Mouse (Mus musculus) CH12.LX (cell line): ENCODE measurements around the gene C77080. TPM values are rescaled to one million over a fixed set of nuclear protein-coding genes. Genes with fewer than 3 reads are reported as not detected.
A peak's percentile ranks its signal among the peaks of the same experiment; 100 is the strongest.

Source experiments
- DNase-seq: peaks from one replicate; pipeline ENCODE4 v3.0.0-alpha.2; 2013; ENCODE audit errors: extremely low read depth
- H3K27ac ChIP-seq: 2 replicates; pipeline ENCODE4 v1.5.1; 2012; ENCODE audit warnings: low read depth, mild to moderate bottlenecking, control low read depth, moderate library complexity; ENCODE audit not compliant: insufficient read depth
- H3K27me3 ChIP-seq: replicated peaks from 2 replicates; pipeline ENCODE3; 2012; ENCODE audit warnings: inconsistent platforms
- H3K36me3 ChIP-seq, 2 experiments: replicated peaks in 1 of 2; 2 replicates each; pipeline versions ENCODE3 to v1.6.1; 2012; ENCODE audit warnings: inconsistent platforms in 1 of 2, low read length in 1 of 2, mild to moderate bottlenecking in 1 of 2, mixed read lengths in 1 of 2, moderate library complexity in 1 of 2; ENCODE audit not compliant: control insufficient read depth in 1 of 2, insufficient read depth in 1 of 2
- H3K4me1 ChIP-seq, 2 experiments: 2 replicates each; pipeline ENCODE4 v1.6.1; 2012; ENCODE audit warnings: inconsistent platforms in 1 of 2, moderate library complexity in 1 of 2; ENCODE audit not compliant: insufficient read depth in 2 of 2, control insufficient read depth in 1 of 2
- H3K4me2 ChIP-seq: 2 replicates; pipeline ENCODE4 v1.6.1; 2012; ENCODE audit warnings: low read depth, mild to moderate bottlenecking, control low read depth; ENCODE audit not compliant: poor library complexity, insufficient read depth, severe bottlenecking
- H3K4me3 ChIP-seq, 3 experiments: fragments of 150-350 bp in 1 of 3; sonication (generic) in 1 of 3; replicated peaks in 1 of 3; 2 replicates each; pipeline versions ENCODE3 to v1.5.1; 2011 to 2012; ENCODE audit warnings: low read depth in 2 of 3, low read length in 2 of 3, mild to moderate bottlenecking in 2 of 3, moderate library complexity in 2 of 3, control low read depth in 1 of 3, improper control_type of control experiment in 1 of 3, inconsistent platforms in 1 of 3, mixed read lengths in 1 of 3; ENCODE audit not compliant: poor library complexity in 1 of 3
- H3K79me2 ChIP-seq: replicated peaks from 2 replicates; pipeline ENCODE4 v1.6.1; 2012; ENCODE audit warnings: mild to moderate bottlenecking, moderate library complexity; ENCODE audit not compliant: control insufficient read depth, poor library complexity, insufficient read depth, severe bottlenecking; ENCODE audit errors: extremely low read depth
- H3K9ac ChIP-seq: 2 replicates; pipeline ENCODE4 v1.6.1; 2012; ENCODE audit warnings: low read depth, mild to moderate bottlenecking, control low read depth, moderate library complexity; ENCODE audit not compliant: insufficient read depth
- H3K9me3 ChIP-seq: replicated peaks from 2 replicates; pipeline ENCODE3; 2012; ENCODE audit warnings: low read length, inconsistent platforms, mixed read lengths
- BHLHE40 ChIP-seq: IDR thresholded peaks from 2 replicates; pipeline ENCODE4 v1.6.1; 2011; ENCODE audit warnings: mild to moderate bottlenecking, low read depth, low read length, improper control_type of control experiment
- CHD1 ChIP-seq: IDR thresholded peaks from 2 replicates; pipeline ENCODE4 v1.6.1; 2012; ENCODE audit warnings: low read depth, low read length, improper control_type of control experiment, inconsistent platforms
- CHD2 ChIP-seq: IDR thresholded peaks from 2 replicates; pipeline ENCODE4 v1.6.1; 2011; ENCODE audit warnings: low read length, improper control_type of control experiment
- CTCF ChIP-seq, 2 experiments: IDR thresholded peaks in 1 of 2; conservative IDR thresholded peaks in 1 of 2; 2 replicates each; pipeline ENCODE4 v1.5.1; 2011 to 2012; ENCODE audit warnings: low read depth in 2 of 2, low read length in 2 of 2, improper control_type of control experiment in 1 of 2, inconsistent platforms in 1 of 2, mild to moderate bottlenecking in 1 of 2, moderate library complexity in 1 of 2
- E2F4 ChIP-seq: IDR thresholded peaks from 2 replicates; pipeline ENCODE4 v1.6.1; 2011; ENCODE audit warnings: low read depth, low read length, improper control_type of control experiment; ENCODE audit not compliant: insufficient replicate concordance
- ELF1 ChIP-seq: IDR thresholded peaks from 2 replicates; pipeline ENCODE4 v1.6.1; 2014; ENCODE audit warnings: low read depth, mild to moderate bottlenecking, inconsistent platforms, low read length, improper control_type of control experiment
- EP300 ChIP-seq: IDR thresholded peaks from 2 replicates; pipeline ENCODE4 v1.6.1; 2011; ENCODE audit warnings: low read length, improper control_type of control experiment
- ETS1 ChIP-seq: conservative IDR thresholded peaks from 2 replicates; pipeline ENCODE4 v1.6.1; 2012; ENCODE audit warnings: low read depth, mild to moderate bottlenecking, inconsistent platforms, low read length, improper control_type of control experiment, moderate library complexity
- GABPA ChIP-seq: IDR thresholded peaks from 2 replicates; pipeline ENCODE4 v1.6.1; 2012; ENCODE audit warnings: low read depth, low read length, improper control_type of control experiment, inconsistent platforms; ENCODE audit not compliant: insufficient replicate concordance
- HCFC1 ChIP-seq: IDR thresholded peaks from 2 replicates; pipeline ENCODE4 v1.6.1; 2012; ENCODE audit warnings: low read depth, mild to moderate bottlenecking, inconsistent platforms, low read length, improper control_type of control experiment
- IRF4 ChIP-seq: IDR thresholded peaks from 2 replicates; pipeline ENCODE4 v1.6.1; 2014; ENCODE audit warnings: low read depth, mild to moderate bottlenecking, inconsistent platforms, low read length, improper control_type of control experiment
- JUN ChIP-seq: IDR thresholded peaks from 2 replicates; pipeline ENCODE4 v1.6.1; 2011; ENCODE audit warnings: low read depth, mild to moderate bottlenecking, low read length, improper control_type of control experiment, moderate library complexity; ENCODE audit not compliant: insufficient read depth
- JUND ChIP-seq: conservative IDR thresholded peaks from 2 replicates; pipeline ENCODE4 v1.6.1; 2011; ENCODE audit warnings: low read depth, low read length, improper control_type of control experiment
- KAT2A ChIP-seq: IDR thresholded peaks from 2 replicates; pipeline ENCODE4 v1.6.1; 2012; ENCODE audit warnings: low read length, improper control_type of control experiment, inconsistent platforms; ENCODE audit not compliant: insufficient replicate concordance
- MAZ ChIP-seq: IDR thresholded peaks from 2 replicates; pipeline ENCODE4 v1.6.1; 2012; ENCODE audit warnings: low read depth, mild to moderate bottlenecking, inconsistent platforms, low read length, improper control_type of control experiment, moderate library complexity
- MEF2A ChIP-seq: IDR thresholded peaks from 2 replicates; pipeline ENCODE4 v1.6.1; 2014; ENCODE audit warnings: low read depth, mild to moderate bottlenecking, inconsistent platforms, low read length, improper control_type of control experiment, borderline replicate concordance
- MYC ChIP-seq: IDR thresholded peaks from 2 replicates; pipeline ENCODE4 v1.6.1; 2011; ENCODE audit warnings: low read depth, mild to moderate bottlenecking, improper control_type of control experiment, low read length
- NRF1 ChIP-seq: IDR thresholded peaks from 2 replicates; pipeline ENCODE4 v1.6.1; 2014; ENCODE audit warnings: low read depth, mild to moderate bottlenecking, inconsistent platforms, low read length, improper control_type of control experiment, moderate library complexity
- POLR2A ChIP-seq: IDR thresholded peaks from 2 replicates; pipeline ENCODE4 v1.6.1; 2011; ENCODE audit warnings: low read depth, mild to moderate bottlenecking, improper control_type of control experiment, low read length
- POLR2AphosphoS2 ChIP-seq: IDR thresholded peaks from 2 replicates; pipeline ENCODE4 v1.6.1; 2011; ENCODE audit warnings: low read depth, low read length, improper control_type of control experiment
- RAD21 ChIP-seq: IDR thresholded peaks from 2 replicates; pipeline ENCODE4 v1.6.1; 2011; ENCODE audit warnings: low read depth, mild to moderate bottlenecking, low read length, improper control_type of control experiment, moderate library complexity
- RCOR1 ChIP-seq: conservative IDR thresholded peaks from 2 replicates; pipeline ENCODE4 v1.6.1; 2012; ENCODE audit warnings: low read depth, mild to moderate bottlenecking, inconsistent platforms, low read length, improper control_type of control experiment
- TBP ChIP-seq: conservative IDR thresholded peaks from 2 replicates; pipeline ENCODE4 v1.6.1; 2011; ENCODE audit warnings: low read depth, low read length, improper control_type of control experiment
- UBTF ChIP-seq: IDR thresholded peaks from 2 replicates; pipeline ENCODE4 v1.6.1; 2012; ENCODE audit warnings: low read depth, mild to moderate bottlenecking, inconsistent platforms, low read length, improper control_type of control experiment, moderate library complexity
- USF1 ChIP-seq: IDR thresholded peaks from 2 replicates; pipeline ENCODE4 v1.6.1; 2014; ENCODE audit warnings: low read depth, mild to moderate bottlenecking, inconsistent platforms, low read length, improper control_type of control experiment
- USF2 ChIP-seq: conservative IDR thresholded peaks from 2 replicates; pipeline ENCODE4 v1.6.1; 2011; ENCODE audit warnings: low read depth, low read length, improper control_type of control experiment
- ZC3H11A ChIP-seq: IDR thresholded peaks from 2 replicates; pipeline ENCODE4 v1.6.1; 2012; ENCODE audit warnings: low read depth, mild to moderate bottlenecking, inconsistent platforms, low read length, improper control_type of control experiment
- ZKSCAN1 ChIP-seq: IDR thresholded peaks from 2 replicates; pipeline ENCODE4 v1.6.1; 2012; ENCODE audit warnings: low read depth, inconsistent platforms, low read length, improper control_type of control experiment, borderline replicate concordance
- dilution Hi-C: fragments of 300-500 bp; cut with MboI; formaldehyde crosslinking; loops from 2 replicates; pipeline ENCODE4 v1.14.3; 2020; ENCODE audit warnings: low sequenced_read_pairs; ENCODE audit not compliant: extremely low pct_unique_long_range_greater_than_20kb, extremely low pct_ligation_motif_present
- in situ Hi-C: fragments of 300-500 bp; cut with MboI; formaldehyde crosslinking; loops from 3 replicates; pipeline ENCODE4 v1.14.3; 2019; ENCODE audit warnings: low sequenced_read_pairs, low pct_ligation_motif_present, low pct_unique_long_range_greater_than_20kb, mixed read lengths
- polyA plus RNA-seq: library from polyadenylated mRNA; unstranded; fragments of >175 nt; gene quantifications from 2 replicates; pipeline ENCODE4 v1.2.1, GENCODE M21; 2012; ENCODE audit warnings: low read depth; ENCODE audit not compliant: insufficient read length
- total RNA-seq, 2 experiments: library from RNA; depleted of rRNA; stranded (reverse); fragments of 300-350 nt in 1 of 2; fragments of >200 nt in 1 of 2; gene quantifications; 2 replicates each; pipeline ENCODE4 v1.2.3; 2012 to 2014

The C77080 gene
- total RNA-seq (2012; rRNA removed) (0.29 and 0.38 TPM in 2 replicates), total RNA-seq (2014; rRNA removed) (not detected in 2 replicates), polyA plus RNA-seq (0.68 and 1.1 TPM in 2 replicates)

- H3K4me2 ChIP-seq: peak within 1 kb of the TSS; percentile 11; the same call in 1 of the 2 replicates
- no peaks in the 10 kb centered on the region for H3K36me3 ChIP-seq
- no peak within 1 kb of the TSS for H3K4me3 ChIP-seq
- H3K9ac ChIP-seq: no peak within 1 kb of the TSS
- peaks cover 21 to 53% of the 10 kb centered on the region in 2 experiments for H3K4me1 ChIP-seq
- H3K9me3 ChIP-seq: no peaks in the 10 kb centered on the region
- no peak for DNase-seq
- H3K27me3 ChIP-seq: no peaks in the 10 kb centered on the region
- in situ Hi-C loops: no loop called here
- no peaks in the 10 kb centered on the region for H3K79me2 ChIP-seq
- no peak within 1 kb of the TSS for H3K27ac ChIP-seq
- TF ChIP-seq MYC: no peak
- TF ChIP-seq JUN: no peak
- no peak for TF ChIP-seq CHD2
- TF ChIP-seq RAD21: no peak
- TF ChIP-seq BHLHE40: no peak
- TF ChIP-seq GABPA: no peak
- TF ChIP-seq USF2: no peak
- TF ChIP-seq IRF4: no peak
- TF ChIP-seq HCFC1: no peak
- no peak for TF ChIP-seq MAZ
- TF ChIP-seq ELF1: no peak
- no peak for TF ChIP-seq CHD1
- no peak for TF ChIP-seq KAT2A
- TF ChIP-seq RCOR1: no peak
- no peak for TF ChIP-seq JUND
- TF ChIP-seq NRF1: no peak
- TF ChIP-seq ETS1: no peak
- no peak for TF ChIP-seq POLR2A
- dilution Hi-C loops: no loop called here
Measured at GRCm38 (mm10) chr4:129261196-129261595, at the start of gene C77080. Gene C77080 (minus strand): TSS chr4:129261404.

- in situ Hi-C loops: no loop called here
- H3K27me3 ChIP-seq: no peaks in the 10 kb centered on the region
- H3K9me3 ChIP-seq: no peaks in the 10 kb centered on the region
- peaks cover 35 to 73% of the 10 kb centered on the region in 2 experiments for H3K36me3 ChIP-seq
- dilution Hi-C loops: no loop called here
- DNase-seq: no peak
- TF ChIP-seq ETS1 (no peak), USF1 (no peak), UBTF (no peak), HCFC1 (no peak), TBP (no peak), MEF2A (no peak), POLR2A (no peak), CHD1 (no peak), ZC3H11A (no peak), CTCF (conservative IDR thresholded peaks at IDR 0.05 in 1 of 2, IDR thresholded peaks at IDR 0.05 in 1 of 2; ENCODE audit: low read depth in 2 of 2, low read length in 2 of 2) (no peak), MAZ (no peak), POLR2AphosphoS2 (no peak), IRF4 (no peak), E2F4 (no peak), EP300 (no peak), ZKSCAN1 (no peak), RCOR1 (no peak)
- TF ChIP-seq, all 38 proteins: peak for 0
- 0 out of 2 replicates have a peak, but pooled peaks cover 3% of the 10 kb centered on the region for H3K79me2 ChIP-seq
- no peak overlapping the region for H3K4me3 ChIP-seq
- H3K4me2 ChIP-seq: no peak overlapping the region
- no peak overlapping the region for H3K9ac ChIP-seq
- H3K4me1 ChIP-seq: peaks cover 0 to 12% of the 10 kb centered on the region in 2 experiments; a peak in 1 of 4 replicates
- H3K27ac ChIP-seq: no peak overlapping the region
Measured at GRCm38 (mm10) chr4:129307936-129308335, 46.7 kb upstream of the C77080 start.
